Mouse (Mus musculus): ENCODE data around the gene Syne4.

The Syne4 gene

DNA sequence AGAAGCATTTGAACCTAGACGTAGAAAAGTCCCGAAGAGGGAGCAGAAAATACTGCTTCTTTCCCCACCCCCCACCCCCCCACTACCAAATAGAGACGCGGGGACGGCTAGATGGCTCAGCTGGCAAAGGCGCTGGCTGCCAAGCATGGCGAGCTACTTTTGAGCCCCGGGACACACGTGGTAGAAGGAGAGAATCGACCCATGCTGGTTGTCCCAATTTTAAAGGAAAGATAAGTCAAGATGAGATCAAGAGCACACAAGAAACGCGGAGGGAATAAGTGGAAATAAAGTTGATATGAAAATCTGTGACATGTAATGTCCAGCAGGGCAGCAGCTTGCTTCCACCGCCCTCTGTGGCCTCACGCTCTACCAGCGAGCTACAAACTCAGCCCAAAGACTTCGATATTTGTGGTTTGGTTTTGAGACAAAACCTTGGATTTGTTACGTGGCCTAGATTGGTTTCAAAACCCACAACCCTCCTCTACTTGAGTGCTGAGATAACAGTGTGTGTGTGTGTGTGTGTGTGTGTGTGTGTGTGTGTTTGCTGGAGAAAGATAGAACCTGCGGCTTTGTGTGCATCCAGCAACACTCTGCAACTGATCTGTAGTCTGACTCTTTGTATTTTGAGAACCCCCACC lies 18.1 kb downstream of the Syne4 start:
- DNase-seq: no peak

DNA sequence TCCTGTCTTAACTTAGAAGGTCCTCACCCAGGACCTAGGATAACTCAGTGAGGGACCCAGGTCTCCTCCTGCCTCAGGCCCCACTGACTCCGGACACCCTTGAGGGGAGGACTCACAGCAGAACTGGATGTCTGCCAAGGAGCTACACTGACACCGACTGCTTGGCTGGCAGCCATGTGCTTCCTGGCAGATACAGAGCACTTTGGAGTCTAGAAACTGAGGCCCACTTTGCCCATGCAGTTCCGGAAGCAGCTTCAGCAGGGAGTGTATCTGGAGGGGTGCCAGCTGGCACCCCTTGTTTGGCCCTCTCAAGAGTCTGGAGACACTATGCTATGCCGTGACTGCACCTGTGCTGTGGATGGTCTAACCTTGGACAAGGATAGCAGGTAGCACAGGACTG lies 18.8 kb downstream of the Syne4 start:
- DNase-seq: peak; percentile 79

DNA sequence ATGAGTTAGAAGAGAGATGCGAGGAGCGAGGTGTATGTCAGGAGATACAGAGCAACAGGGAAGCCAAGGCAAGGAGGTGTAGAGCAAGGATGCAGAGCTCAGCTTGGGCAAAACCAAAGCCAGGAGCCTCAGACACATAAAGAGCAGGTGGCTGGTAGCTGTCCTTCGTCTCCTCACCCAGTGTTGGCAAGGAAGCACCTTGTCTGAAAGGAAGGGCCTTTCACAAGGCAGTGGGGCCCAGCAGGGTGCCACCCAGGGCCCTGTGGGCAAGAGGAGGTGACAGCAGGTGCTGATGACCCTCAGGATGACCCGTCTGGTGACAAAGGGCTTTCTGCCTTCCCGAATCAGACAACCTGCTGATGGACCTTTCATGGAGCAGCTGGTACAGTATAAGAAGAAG lies 20.0 kb downstream of the Syne4 start:
- no peak for DNase-seq

DNA sequence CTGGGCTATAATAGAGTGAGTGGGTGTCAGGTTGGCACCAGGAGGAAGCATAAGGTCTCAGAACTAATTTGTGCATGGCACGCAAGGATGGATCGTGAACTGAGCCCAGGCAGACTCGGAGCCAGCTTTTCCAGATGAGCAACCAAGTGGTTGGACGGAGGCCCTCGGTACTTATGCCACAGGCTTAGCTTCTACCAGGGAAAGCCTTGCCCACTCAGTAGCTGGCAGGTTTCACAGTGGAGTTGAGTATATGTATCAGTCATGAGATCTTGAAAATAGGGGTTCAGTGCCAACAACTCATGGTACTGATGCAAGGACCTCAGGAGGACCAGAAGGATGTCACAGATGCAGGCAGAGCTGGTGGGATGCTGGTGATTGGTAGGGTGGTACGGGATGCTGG lies 21.1 kb downstream of the Syne4 start:
- DNase-seq: no peak

DNA sequence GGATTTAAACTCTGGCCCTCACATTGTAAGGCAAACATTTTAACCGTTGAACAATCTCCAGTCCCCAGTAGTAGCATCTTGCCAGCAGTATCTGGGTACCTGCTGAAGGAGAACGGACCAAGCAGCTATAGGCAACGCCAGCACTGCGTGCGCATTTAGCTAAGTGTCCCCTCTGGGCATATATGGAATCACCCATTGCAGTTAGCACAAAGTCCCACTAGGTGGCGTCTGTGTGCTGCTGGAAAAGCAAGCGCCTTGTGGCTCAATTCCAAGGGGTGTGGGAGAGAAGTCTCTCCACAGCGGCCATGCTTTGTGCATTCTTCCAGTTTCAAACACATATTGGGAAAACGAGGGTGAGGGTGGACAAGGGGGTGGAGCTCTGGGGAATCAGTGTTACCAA lies 21.8 kb downstream of the Syne4 start:
- peak; percentile 94 for DNase-seq

DNA sequence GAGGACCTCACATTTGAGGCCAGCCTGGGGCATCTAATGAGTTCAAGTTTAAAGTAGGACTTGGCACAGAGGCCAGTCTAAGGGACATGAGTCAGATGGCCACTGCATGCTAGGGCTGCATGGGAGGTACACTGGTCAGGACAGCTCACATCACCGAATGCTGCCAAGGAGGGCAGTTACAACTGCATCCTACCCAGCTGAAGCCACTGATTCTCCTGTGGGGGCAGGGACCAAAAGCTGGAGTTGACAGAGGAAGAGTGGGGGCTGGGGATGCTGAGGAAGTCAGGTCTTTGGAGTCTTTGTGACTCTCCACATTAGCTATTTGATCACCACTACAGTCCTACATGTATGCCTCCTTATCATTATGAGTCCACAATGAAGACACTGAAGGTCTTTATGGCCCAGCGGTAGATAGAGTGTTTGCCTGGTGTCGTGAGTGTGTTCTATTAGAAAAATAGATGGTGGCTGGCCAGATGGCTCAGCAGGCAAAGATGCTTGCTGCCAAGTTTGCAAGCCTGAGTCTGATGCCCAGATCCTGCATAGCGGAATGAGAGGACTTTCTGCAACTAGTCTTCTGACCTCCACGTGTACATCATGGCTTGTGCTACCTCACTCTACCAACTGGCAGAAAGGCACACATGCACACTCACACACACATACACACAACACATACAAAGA lies 25.0 kb downstream of the Syne4 start:
- no peak for DNase-seq

DNA sequence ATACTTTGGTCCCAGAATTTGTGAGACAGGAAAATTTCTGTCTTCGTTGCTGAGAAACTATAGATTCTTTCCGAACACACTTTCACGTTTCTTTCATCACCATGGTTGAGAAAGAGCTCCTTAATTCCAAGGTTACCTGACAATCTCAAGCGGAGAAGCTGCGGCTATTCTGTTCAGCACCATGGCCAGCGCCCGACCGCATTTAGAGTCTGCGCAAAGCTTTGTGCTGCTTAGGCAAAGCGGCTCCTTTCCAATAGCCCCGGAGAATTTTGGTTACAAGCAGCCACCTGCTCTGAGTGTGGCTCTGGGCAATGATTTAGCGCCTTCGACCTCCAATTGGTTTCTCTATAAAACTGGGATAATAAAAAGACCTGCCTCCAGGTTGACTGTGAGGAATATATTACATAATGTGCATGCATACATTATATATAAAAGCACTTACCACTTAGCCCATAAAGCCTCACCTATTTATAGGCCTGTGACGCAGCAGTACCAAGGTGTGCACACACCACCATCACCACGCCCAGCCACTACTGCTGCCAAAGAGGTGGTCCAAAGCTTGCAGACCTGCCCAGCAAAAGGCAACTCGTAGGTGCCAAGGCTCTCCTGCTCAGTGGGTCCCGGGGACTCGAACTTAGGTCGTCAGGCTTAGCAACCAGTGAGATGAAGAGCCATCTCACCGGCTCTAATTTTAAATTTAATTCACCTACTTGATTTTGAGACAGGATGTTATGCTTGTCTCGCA lies 32.2 kb downstream of the Syne4 start:
- peak; percentile 73 for DNase-seq

DNA sequence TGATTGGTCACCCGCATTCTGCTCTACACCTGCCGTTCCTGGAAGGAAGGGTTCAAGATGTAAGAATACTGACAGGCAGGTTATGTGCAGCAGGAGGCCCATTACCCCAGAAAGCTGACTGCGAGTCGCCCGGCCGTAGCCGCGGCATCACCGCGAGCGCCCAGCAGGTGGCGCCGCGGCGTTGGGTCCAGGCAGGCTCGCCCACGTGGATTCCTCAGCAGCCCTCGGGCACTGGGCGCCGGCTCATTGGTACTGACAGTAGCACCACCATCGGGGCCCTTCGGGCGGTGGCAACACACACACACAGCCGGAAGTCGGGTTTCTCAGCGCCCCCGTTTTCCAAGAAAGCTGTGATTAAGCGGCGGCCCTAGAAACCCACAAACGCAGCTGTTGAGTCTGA lies 33.2 kb downstream of the Syne4 start:
- peak; percentile 55 for DNase-seq

DNA sequence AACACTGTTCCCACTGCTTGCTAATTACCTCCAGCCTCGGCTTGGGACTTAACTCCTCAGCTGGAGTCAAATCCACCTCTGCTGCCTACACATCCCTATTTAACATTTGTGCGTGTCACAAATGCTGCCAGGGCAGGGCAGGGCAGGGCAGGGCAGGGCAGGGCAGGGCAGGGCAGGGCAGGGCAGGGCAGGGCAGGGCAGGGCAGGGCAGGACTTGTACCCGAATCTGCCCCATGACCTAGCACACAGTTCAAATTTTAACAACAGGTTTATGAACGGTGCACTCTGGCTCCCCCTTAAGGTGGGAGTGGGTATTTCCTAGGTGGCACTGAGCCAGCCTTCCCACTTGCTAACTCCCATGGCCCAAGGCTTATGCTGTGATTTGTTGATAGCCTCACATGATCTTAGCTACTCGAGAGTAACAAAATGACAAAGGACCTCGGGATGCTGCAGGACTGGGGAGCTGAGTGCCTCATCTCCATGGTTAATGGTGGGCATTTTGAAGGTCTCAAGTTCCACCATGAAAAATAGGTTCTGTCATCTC lies 38.7 kb downstream of the Syne4 start:
- DNase-seq: peak; percentile 81

DNA sequence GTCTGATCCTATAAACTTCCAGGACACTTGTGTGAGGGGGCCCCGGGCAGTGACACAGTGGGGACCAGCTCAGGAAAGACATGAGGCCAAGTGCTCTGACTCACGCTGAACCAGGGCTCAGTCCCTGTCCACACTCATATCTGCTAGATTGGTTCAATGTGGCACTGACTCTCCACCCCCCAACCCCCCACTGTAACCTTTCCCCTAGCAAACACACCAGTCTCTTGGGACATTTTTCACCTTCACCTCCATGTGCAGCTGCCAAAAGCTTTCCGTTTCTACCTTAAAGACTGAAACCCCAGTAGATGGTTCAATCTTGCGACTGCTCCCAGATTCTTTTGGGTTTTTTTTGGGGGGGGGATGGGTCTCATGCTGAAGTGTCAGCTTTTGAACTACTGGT lies 39.5 kb downstream of the Syne4 start:
- no peak for DNase-seq

DNA sequence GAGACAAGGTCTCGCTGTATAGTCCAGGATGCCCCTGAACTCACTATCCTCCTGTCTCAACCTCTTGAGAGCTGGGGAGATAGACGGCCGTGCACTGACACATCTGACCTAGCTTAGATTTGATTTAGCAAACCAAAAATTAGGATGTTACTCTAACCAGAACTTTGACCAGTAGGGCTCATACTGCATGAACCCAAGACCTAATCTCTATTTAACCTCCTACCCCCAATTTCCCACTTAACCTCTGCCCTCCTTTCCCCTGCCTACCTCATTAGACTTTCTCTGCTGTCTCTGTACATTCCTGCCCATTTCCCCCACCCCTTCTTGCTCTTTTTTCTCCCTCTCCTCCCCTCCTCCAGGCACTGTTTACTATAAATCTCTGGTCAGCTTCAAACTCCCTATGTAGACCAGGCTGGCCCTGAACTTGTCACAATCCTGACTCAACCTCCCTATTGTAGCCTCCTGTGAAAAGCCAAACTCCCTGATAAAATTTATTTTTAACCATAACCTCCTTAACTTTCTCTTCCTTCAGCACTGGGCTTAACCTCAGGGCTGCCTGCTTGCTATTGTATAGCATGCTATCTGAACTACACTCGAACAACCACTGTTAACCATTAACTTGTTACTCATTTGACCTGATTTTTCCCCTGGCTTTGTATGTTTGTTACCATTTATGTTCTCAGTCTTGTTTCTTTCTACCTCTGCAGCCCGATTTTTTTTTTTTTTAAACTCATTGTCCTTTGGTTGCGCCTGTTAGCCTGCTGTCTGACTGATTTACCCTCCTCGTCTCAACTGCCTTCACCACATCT lies 44.0 kb downstream of the Syne4 start:
- DNase-seq: no peak

DNA sequence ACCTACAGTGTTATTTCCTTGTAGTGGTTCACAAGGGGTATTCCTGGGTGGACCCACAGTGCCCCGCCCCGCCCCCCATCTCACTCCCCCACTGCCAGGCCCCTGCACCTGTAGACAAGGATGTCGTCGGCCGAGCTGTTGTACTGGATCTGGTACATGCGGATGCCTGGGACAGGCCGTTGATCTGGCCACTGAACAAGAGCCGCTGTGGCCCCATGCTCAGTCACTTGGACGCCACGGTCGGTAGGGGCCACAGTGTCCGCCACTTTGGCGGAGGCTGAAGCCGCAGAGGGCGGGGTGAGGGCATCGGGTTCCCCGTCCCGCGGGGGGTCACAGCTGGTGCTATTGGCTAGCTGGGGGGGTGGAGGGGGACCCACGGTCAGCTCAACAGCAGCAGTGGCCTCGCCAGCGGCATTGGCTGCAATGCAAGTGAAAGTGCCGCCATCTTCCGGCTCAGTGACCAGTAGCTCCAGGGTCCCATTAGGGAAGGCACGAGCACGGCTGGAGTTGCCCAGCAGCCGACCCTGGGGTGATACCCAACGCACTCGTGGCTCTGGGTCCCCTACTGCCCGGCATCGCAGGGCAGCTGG lies 44.8 kb downstream of the Syne4 start:
- no peak for DNase-seq

DNA sequence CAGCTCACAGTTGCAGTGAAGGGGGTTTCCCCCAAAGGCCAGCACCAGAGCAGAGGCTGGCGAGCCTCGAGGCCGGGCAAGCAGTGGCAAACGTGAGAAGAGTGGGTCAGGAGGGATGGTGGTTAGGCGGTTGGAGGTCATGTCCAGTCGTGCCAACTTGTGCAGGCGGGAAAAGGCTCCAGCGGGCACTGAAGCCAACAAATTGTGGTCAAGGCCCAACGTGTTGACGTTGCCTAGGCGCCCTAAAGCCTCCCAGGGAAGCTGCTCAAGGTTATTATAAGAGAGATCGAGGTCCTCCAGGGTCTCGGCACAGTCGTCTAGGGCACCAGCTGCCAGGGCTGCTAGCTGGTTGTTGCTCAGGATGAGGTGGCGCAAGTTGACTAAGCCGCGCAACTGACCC lies 45.4 kb downstream of the Syne4 start:
- no peak for DNase-seq

DNA sequence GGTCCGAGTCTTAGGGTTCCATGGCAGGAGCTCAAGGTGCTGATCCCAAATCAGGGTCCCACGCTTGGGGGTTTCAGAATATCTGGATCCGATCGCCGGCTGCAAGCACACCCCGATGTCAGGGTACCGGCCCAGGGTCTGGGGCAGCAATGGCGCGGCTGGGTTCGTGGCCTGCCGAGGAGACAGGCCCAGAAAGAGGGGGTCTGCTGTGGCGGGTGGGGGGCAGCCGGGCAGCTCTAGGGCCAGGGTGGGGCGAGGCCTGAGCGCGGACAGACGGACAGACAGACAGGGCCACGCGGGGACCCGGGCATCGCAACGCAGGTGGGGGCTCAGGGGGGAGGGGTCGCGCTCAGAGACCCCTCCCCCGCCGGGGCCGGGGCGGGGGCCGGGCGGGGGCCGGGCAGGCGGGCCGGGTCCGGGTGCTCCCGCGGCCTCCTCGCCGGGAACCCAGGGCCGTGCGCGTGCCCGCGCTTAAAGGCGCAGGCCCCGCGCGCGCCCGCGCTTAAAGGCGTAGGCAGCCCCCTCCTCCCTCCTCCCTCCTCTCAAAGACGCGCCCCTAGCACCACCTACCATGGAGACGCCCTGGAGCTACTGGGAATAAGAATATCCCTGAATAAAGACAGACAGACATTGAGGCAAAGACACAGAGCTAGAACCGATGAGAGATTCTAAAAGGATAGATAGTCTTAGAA lies 48.2 kb downstream of the Syne4 start, which contains the start of gene Lrfn3:
Lrfn3 (minus strand) TSS at position 121 of the 692 bp plus-strand sequence.
- peak; percentile 40 for DNase-seq

DNA sequence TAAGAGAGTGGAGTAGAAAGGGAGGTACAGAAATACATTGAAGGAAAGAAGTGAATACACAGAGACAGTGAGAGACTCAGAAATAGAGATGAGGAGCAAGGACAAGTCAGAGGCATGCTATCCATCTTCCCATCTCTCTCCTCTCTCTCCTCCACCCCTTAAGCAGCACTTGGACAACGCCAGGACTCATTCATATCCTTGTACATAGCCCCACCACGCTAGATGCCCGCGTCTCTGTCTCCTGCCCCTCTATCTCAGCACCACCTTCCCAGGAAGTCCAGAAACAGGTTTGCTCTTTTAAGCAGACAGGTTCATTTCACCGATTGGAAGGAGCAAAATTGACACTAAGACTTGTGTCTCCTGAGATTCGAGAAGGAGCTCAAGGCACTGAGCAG lies 48.7 kb downstream of the Syne4 start:
- DNase-seq: no peak

DNA sequence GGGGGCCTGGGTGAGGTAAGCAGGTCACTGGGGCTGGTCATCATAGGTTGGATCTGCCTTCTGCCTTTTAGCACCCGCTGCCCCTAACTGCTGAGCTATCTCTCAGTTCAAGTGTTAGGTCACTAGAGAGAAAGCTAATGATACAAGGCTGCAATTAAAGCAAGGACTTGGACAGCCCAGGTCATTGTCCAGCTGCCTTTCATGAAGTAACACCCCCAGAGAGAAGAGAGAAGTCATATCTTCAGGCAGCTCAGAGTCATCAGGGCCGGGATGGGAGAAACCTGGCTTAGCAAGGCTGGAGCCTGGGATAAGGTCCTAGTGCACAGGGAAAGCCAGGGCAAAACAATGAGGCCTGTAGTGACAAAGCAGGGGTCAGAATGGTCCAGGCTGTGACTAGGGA lies 52.9 kb downstream of the Syne4 start:
- no peak for DNase-seq
